Mouse (Mus musculus) bone marrow macrophage, adult 2 months (primary cell): ENCODE measurements around the gene Ptcra.

Experiments used
- CTCF ChIP-seq: IDR thresholded peaks from 2 replicates; pipeline ENCODE4 v1.5.1; 2012; ENCODE audit warnings: low read depth, mild to moderate bottlenecking, low read length, moderate library complexity
- POLR2A ChIP-seq: IDR thresholded peaks from 2 replicates; pipeline ENCODE4 v1.6.1; 2012; ENCODE audit warnings: mild to moderate bottlenecking, low read depth, low read length, borderline replicate concordance

GRCm38 (mm10) chr17:46770546-46770945, 7.0 kb upstream of the Ptcra start:
- TF ChIP-seq CTCF (no peak), POLR2A (no peak)
